Mouse (Mus musculus) adrenal gland, postnatal 36 days (tissue): Measurements from ENCODE around the gene Blvrb. TPM values are rescaled to one million over a fixed set of nuclear protein-coding genes. Genes with fewer than 3 reads are reported as not detected.

Experiments
- DNase-seq, 2 experiments: peaks; one replicate each; pipeline ENCODE4 v3.0.0; 2021; ENCODE audit warnings: mixed read lengths in 1 of 2
- long read RNA-seq, 2 experiments: library from polyadenylated mRNA; stranded (forward); transcript quantifications; one replicate each; pipeline ENCODE4 v2.0.0; 2021; ENCODE audit warnings: borderline sequencing depth in 2 of 2
- total RNA-seq, 2 experiments: library from RNA; stranded (reverse); gene quantifications; 2 replicates each; pipeline ENCODE4 v1.2.3; 2021

Blvrb gene
- total RNA-seq = 10 to 100 TPM; 42.4 to 45.6 TPM
- long read RNA-seq, experiment 1, transcript Blvrb-201 (5 exons, 1,028 nt) = major isoform, 54 of 64 reads
- long read RNA-seq, experiment 1, partial matches to known transcripts = 6 of 64 reads
- long read RNA-seq, experiment 1, other reads (novel, unspliced or antisense) = 3 of 64 reads
- long read RNA-seq, experiment 2, transcript Blvrb-201 (5 exons, 1,028 nt) = major isoform, 28 of 30 reads
- long read RNA-seq, experiment 2, partial matches to known transcripts = 1 of 30 reads
- long read RNA-seq, experiment 2, other reads (novel, unspliced or antisense) = 1 of 30 reads

DNA sequence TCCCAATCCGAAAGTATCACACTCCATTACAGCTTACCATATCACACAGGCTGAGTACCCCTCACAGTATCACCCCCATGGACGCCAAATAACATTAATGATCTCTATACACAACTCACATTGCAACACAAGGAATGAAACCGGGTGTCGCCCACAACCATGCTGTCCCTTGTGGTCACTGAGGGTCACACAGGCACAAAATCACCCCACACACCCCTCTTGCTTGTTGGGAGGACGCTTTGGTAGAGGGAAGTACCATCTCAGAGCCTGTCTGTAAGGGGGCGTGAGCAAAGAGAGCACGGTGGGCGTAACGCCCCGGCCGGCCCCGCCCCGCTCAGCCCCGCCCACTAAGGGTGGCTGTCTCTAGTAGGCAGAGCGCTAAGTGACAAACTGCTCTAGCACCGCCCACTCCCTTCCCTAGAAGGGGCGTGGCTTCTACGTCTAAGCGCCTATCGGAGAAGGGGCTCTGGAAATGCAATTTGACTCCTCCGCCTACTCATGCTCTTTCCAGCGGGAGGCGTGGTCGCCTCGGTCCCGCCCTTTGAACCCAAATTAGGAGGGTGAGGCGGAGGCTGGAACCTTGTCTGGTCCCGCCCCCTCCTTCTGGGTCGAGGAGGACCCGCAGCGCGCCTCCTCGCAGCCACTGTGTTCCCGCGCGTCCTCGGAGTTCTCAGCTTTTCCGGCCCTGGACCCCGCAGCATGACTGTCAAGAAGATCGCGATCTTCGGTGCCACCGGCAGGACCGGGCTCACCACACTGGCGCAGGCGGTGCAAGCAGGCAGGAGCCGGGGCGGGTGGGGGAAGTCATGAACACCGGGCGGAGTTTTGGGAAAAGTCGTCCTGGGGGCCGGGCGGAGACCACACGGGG lies at the start of gene Blvrb, which contains the start of gene Sptbn4:
Blvrb (plus strand) TSS at position 560 of the 868 bp plus-strand sequence.
Sptbn4 (minus strand) TSS at position 268 of the 868 bp plus-strand sequence.
- peak; percentile 98 for DNase-seq

DNA sequence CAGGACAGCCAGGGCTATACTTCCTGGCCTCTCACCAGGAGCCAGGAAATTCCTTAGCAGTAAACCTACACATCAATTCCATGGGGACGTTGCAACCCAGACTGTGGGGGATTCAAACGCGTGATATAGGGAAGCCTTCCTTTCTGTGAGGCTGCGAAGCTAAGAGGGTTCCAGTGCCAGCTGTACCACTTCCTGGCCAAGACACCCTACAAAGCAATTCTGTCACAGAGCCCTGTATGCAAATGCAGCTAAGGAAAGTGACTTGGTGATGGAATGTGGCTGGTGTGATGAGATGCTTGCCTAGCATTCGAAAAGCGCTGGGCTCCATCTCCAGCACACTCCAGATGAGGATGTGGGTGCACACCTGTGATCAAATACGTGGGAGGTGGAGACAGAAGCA lies 47.2 kb upstream of the Blvrb start:
- DNase-seq = no peak

DNA sequence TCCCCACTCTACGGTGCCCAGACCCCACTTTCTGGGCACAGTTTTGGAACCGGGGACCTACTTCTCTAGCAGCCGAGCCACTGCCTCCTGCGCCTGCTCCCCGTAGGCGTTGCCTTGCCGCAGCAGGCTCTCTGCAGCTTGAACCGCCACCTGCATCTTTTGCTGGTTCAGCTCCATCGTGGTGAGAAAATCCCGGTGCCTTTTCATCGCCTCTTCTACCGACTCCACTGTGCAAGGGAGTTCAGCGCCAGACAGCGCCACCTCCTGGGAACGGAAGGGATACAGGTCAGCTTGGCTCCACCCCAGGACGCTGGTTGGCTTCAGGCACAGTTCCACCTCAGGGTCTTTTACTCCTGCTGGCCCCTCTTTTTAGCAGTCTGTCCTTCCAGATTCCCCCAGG lies 45.1 kb upstream of the Blvrb start:
- peak; percentile 71 to 74 for DNase-seq

DNA sequence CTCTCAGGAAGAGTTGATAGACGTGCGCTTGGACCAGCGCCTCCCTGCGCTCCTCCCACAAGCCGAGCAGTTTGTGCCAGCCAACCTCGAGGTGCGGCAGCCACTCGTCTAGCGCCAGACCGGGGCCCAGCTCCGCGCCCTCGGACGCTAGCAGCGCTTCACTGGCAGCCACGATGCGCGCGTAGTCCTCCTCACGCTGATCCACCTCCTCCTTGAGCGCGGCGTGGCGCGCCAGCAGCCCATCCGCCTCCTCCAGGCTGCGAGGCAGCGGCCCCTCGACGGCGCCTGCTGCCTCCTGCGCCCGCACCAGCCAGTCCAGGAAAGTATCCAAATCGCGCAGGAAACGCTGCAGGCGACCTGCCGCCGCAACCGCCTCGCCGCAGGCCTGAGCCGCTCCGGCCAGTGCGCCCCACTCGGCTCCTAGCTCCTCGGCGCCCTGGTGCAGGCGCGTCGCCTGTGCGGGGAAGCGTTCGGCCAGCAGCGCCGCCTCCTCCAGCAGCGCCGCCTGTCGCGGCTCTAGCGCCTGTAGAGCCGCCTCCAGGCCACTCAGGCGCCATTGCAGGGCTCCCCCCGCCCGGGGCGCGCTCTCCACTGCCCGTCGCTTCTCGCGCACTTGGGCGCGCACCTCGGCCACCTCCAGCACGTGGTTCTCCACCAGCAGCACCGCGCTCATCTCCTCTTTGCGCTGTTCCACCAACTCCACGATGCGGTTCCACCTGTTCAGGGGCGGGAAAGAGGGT lies 43.4 kb upstream of the Blvrb start:
- peak in 1 of 2 experiments; percentile 12 for DNase-seq

DNA sequence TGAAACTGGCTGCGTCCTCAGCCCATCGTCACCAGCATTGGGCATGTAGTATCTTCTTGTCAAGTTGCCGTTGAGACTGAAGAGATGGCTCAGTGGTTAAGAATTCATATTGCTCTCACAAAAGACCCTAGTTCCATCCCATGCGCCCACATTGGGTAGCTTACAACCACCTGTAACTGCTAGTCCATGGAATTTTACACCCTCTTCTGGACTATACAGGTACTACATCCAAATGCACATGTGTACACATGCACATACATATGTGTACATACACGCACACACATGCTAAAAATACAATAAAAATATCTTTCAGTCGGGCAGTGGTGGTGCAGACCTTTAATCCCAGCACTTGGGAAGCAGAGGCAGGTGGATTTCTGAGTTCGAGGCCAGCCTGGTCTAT lies 41.3 kb upstream of the Blvrb start:
- DNase-seq = no peak

DNA sequence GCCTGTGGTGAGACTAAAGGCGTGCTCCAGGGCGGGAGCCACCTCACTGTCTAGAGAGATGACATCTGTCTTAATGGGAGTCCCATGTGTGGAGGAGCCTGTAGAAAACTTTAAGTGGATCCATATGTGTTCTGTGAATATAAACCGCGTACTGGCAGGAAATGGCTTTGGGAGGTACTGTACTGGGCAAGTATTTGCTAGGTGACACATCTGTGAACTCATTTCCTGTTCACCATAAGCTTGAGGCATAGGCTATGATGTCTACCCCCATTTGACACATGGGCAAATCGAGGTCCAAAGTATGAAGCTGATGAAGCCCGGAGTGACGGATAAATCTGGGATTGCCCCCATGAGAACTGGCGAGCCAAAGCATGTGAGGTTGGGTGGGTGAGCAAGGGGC lies 40.0 kb upstream of the Blvrb start:
- no peak for DNase-seq

DNA sequence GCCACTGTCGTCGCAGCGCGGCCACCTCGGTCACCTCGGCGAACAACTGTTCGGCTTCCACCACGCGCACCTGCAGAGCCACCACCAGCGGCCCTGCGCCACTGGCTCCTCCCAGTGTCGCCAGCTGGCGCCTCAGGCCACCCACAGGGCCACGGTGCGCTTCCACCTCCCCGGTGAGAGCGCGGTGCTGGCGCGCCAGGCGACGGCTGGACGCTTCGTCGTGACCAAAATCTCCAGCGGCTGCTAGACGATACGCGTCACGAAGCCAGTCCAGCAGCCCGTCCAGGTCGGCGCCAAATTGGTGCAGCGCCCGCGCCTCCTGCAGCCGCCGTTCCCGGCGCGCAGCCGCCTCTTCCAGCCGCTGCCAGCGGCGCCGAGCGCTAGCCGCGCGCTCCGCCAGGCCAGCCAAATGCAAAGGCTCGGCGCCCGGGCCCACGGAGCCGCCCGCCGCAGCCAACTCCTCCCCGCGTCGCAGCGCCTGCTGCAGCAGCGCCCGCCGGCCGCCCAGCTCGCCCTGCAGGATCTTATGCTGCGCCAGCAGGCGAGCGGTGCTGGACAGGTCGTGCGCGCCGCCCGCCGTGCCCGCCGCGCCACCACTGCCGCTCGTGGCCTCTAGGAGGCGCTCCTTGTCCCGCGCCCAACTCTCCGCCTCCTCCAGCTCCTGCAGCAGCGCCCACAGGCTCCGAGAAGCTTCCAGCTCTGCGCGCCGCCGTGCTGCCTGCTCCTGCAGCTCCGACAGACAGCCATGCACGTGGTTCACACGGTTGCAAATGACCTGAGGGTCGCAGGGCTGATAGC lies 39.2 kb upstream of the Blvrb start:
- DNase-seq = peak; percentile 82 to 84

DNA sequence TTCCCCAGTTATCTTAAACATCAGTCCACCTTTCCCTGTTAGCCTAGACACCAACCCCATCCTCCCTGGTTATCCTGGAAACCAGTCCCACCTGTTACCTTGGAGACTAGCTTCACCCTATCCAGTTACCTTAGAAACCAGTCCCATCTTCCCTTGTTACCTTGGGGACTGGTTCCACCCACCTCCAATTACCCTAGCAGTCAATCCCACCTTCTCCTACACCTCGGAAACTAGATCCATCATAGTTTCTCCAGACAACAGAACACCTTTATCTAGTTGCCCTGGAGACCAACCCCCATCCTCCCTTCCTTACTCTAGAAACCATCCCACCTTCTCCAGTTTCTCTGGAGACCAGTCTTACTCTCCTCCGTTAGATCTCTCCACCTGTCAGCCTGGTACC lies 30.6 kb upstream of the Blvrb start:
- no peak for DNase-seq

DNA sequence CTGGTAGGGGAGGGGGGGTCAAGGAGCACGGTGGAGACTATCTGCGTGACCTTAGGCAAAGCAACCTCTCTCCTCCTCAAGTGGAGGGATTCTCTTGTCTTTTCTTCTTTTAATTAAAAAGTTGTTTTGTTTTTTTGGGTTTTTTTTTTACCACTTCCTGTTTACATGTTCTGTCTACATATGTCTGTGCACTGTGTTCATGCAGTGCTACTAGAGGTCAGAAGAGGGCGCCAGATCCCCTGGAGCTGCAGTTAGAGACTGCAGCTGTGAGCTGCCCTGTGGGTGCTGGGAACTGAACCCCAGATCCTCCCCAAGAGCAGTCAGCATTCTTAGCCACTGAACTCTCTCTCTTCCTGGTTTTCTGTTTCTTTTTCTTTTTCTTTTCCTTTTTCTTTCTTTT lies 28.7 kb upstream of the Blvrb start:
- no peak for DNase-seq

DNA sequence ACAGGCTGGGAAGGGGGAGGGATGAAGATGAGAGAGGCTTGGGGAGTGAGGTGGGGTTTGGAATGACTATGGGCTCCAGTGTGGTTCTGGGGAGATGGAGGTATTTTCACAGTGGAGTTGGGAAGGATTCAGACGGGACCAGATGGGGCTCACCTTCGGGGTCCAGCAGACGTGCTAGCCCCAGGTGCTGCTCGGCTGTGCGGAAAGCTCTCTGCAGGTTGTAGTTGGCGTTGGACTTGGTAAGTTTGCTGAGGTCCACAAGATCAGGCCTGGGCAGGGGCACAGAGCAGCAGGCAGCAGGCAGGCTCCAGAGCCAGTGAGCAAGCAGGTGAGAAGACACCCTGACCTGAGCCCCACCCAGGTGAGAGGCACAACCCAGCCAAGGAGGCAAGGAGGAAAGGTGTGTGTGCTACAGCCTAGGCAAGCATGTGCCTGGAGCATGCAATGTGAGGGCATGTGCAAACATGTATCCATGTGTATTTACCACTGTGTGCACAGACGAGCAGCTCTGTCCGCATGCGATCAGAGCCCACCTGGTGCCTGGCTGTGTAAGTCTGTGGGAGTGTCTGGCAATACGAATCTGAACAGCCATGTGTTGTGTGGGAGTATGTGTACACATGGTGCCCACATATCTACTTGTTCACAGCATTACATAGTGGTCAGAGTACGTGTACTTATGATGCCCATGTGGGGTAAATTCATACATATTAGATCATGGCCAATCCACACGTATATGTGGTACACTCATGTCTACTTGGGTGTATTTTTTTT lies 24.0 kb upstream of the Blvrb start:
- no peak for DNase-seq

DNA sequence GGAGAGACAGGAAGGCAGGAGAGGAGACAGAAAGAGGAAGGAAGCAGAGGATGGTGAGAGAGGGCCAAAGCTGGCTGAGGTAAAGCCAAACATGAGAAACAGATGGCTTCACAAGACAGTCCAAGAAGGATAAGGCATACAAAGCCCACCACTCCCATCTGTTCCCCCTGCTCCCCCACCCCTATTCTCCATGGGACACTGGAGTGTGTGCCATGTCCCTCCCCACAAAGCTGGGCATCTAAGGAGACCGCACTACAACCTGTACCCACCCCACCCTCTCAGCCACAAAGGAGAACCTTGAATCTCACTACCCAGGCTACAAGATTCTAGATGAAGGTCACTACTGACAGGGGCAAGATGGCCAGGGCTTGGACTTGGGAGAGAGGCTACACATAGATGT lies 20.4 kb upstream of the Blvrb start:
- no peak for DNase-seq

DNA sequence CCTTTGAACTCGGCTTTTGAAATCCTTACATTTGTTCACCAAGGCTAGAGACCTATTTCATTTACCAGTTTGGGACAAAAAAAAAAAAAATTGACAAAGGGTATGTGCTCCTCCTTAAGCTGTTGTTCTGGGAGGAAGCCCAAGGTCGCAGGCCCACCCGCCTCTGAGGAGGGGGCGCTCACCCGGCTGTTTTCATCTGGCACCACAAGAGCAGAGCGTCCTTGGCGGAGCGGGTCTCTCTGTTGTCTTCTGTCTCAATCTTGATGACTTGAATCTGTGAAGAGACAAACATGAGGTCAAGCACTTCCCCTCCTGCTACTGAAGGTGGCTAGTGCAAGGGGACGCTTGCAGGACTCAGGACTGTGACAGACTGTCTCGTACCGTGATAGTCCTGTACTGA lies 19.8 kb upstream of the Blvrb start:
- no peak for DNase-seq

DNA sequence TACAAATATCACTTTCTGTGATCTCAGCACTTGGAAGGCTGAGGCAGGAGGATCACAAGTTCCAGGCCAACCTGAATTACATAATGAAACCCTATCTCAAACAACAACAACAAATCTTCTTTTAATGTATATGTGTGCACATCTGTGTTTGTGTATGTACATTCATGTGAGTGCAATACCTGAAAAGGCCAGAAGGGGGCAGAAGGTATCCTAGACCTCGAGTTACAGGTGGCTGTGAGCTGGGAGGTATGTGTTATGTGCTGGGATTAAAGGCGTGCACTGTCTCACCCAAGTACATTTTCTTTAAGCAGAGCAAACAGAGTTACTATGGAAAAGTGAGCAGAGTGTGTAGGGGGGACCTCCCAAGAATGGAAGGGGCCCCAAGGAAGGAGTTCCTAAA lies 18.6 kb upstream of the Blvrb start:
- DNase-seq = no peak

DNA sequence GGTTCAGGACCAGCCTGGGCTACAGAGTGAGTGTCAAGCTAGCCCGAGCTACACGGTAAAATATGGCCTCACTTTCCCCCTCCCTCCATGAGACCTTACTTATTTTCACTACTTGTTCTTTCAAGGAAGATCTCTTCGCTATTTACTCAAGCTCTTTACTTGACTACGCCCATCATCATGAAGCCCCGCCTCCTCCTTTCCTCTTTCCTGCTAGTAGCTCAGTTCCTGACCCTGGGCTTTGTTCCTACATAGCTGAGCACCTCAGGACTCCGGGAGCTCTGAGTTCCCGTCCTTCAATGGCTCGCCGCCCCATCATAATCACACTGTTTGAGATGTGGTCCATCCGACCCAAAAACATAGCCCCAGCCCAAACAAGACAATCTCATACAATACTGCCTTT lies 14.4 kb upstream of the Blvrb start:
- DNase-seq = no peak

DNA sequence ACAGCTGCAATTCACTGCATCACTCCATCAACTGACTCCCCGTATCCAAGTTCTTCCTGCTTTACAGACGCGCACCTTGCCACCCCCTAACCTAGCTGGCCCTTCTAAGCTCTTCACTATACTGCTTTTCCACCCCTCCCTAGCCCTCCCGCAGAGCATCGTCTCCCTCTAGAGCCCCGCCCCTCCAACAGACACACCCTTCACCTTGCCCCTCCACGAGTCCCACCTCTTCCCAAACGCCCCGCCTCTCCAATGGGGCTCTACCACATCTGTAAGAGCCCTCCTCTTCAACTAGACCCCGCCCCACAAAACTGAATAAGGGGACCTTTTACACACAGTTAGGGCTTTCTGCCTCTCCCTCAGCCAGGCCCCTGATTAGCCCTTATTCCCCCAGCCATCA lies 14.0 kb upstream of the Blvrb start:
- no peak for DNase-seq

DNA sequence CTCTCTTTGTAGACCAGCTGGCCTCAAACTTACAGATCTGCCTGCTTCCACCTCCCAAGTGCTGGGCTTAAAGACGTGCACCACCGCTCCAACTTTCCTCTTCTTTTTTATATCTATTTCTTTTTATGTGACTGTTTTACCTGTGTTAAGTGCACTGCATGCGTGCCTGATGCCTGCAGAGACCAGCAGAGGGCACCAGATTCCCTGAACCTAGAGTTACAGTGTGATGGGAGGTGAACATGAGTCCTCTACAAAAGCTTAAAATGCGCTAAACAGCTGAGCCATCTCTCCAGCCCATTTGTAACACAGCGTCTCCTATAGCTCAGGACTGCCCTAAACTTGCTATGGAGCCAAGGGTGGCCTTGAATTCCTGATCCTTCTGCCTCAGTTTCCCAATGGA lies 10.2 kb upstream of the Blvrb start:
- DNase-seq = peak; percentile 36 to 57

DNA sequence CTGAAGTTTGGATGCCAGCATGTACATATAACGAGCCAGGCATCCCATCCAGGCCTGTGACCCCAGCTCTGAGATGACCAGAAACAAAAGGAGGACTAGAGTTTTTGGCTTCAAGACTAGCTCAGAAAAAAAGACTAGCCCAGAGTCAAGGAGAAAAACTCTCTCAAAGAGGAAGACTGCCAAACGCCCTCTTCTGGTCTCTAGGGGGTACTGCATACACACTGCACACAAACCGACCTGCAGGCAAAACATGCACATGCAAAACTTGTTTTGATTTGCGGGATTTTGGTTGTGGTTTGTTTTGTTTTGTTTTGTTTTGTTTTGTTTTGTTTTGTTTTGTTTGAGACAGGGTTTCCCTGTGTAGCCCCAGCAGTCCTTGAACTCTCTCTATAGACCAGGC lies 7.8 kb upstream of the Blvrb start:
- DNase-seq = no peak

DNA sequence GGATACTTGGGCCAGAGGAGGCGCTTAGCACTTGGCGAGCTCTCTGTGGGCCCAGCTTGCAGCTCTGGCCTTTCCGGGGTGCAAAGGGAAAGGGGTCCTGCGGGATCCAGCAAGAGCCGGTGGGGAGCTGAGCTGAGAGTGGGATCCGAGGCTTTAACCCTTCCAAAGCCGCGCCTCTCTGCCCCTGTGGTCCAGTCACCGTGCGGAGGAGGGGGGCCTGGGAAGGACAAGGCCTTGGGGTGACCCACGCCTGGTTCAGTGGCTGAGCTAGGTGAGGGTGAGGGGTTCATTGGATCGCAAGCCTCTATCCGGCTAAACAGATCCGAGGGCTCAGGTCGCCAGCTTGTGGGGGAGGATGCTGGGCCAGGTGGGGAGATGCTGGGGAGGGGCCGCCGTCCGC lies 1.7 kb upstream of the Blvrb start:
- no peak for DNase-seq

DNA sequence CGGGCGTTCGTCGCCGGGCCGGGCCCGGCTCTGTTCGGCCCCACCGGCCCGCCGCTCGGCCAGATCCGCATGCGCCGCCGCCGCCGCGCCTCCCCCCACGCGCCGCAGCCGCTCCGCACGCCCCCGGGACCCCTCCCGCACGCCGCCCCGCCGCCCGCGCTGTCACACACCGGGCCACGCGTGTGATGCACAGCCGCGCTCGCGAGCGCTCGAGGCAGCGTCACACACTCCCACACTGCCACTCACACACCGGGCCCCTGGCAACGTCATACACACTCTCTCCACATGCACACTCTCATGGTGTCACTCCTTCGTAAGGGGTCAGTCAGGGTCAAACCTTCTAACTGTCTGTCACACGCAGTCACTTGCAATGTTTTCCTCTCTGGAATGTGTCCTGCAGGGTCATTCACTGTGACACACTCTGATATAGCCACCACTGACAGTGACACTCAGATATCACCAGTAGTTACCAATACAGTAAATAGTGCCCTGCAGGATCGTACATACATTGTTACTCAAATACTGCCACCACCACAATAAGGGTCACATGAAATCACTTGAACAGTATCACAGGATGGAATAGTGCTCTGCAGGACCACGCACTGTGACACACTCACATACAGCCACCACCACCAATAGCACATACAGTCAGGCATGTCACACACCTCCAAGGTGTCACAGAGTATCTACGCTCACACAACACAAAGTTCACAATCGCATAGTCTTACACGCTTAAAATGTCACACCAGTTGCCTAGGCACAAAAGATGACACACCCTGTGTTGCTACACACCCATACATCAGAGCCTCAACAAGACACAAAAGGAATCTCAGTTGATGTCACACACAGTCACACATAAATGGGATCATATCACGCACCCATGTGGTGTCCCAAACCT lies 1.0 kb upstream of the Blvrb start:
- DNase-seq = peak in 1 of 2 experiments; percentile 27
